Mouse (Mus musculus) stomach, postnatal 0 days (tissue): Measurements from ENCODE around the gene Map4k4.

Experiments used
- CTCF ChIP-seq: IDR thresholded peaks from 2 replicates; pipeline ENCODE4 v1.5.1; 2016; ENCODE audit warnings: antibody characterized with exemption, low read depth, mild to moderate bottlenecking, moderate library complexity
- EP300 ChIP-seq: optimal IDR thresholded peaks from 2 replicates; pipeline ENCODE3; 2016; ENCODE audit warnings: antibody characterized with exemption

- no peak for TF ChIP-seq CTCF
- TF ChIP-seq EP300 = no peak
Observed at GRCm38 (mm10) chr1:39869721-39870201, 31.0 kb upstream of the Map4k4 start.
